Mouse (Mus musculus) heart, embryonic 14.5 days (tissue): Measurements from ENCODE around the gene Cib1. TPM values are rescaled to one million over a fixed set of nuclear protein-coding genes. Genes with fewer than 3 reads are reported as not detected.

Source experiments
- ATAC-seq: fragments of 200-750 bp; cut with Nextera tagmentation; 2 replicates; pipeline ENCODE4 v1.8.0; 2017; ENCODE audit warnings: low read depth, moderate TSS enrichment; ENCODE audit not compliant: insufficient number of reproducible peaks, insufficient read depth, low FRiP score
- H3K27ac ChIP-seq, 2 experiments: fragments of 200-500 bp in 1 of 2; fragments of 300-500 bp in 1 of 2; sonication (generic) in 1 of 2; replicated peaks in 1 of 2; 2 replicates each; pipeline ENCODE4 v1.5.1; 2012 to 2014; ENCODE audit warnings: low read depth in 2 of 2, low read length in 2 of 2, control low read depth in 1 of 2, mild to moderate bottlenecking in 1 of 2, mixed read lengths in 1 of 2; ENCODE audit not compliant: control insufficient read depth in 1 of 2, insufficient read depth in 1 of 2
- H3K27me3 ChIP-seq: fragments of 300-500 bp; sonication (generic); 2 replicates; pipeline ENCODE4 v1.6.1; 2014; ENCODE audit warnings: mild to moderate bottlenecking, low read length, control low read depth; ENCODE audit not compliant: control insufficient read depth, insufficient read depth
- H3K36me3 ChIP-seq: fragments of 300-500 bp; sonication (generic); 2 replicates; pipeline ENCODE4 v1.6.1; 2014; ENCODE audit warnings: mild to moderate bottlenecking, control low read depth, low read length, mixed read lengths; ENCODE audit not compliant: control insufficient read depth, insufficient read depth
- H3K4me1 ChIP-seq, 2 experiments: fragments of 200-500 bp in 1 of 2; fragments of 300-500 bp in 1 of 2; sonication (generic) in 1 of 2; 2 replicates each; pipeline ENCODE4 v1.6.1; 2012 to 2014; ENCODE audit warnings: low read length in 2 of 2, control low read depth in 1 of 2, mixed read lengths in 1 of 2; ENCODE audit not compliant: control insufficient read depth in 2 of 2, insufficient read depth in 2 of 2
- H3K4me2 ChIP-seq: fragments of 300-500 bp; sonication (generic); 2 replicates; pipeline ENCODE4 v1.6.1; 2014; ENCODE audit warnings: mild to moderate bottlenecking, low read length
- H3K4me3 ChIP-seq, 2 experiments: fragments of 200-500 bp in 1 of 2; fragments of 300-500 bp in 1 of 2; sonication (generic) in 1 of 2; 2 replicates each; pipeline ENCODE4 v1.5.1; 2012 to 2014; ENCODE audit warnings: low read length in 2 of 2, mild to moderate bottlenecking in 2 of 2, control low read depth in 1 of 2, low read depth in 1 of 2, moderate library complexity in 1 of 2; ENCODE audit not compliant: control insufficient read depth in 1 of 2, insufficient read depth in 1 of 2
- H3K9ac ChIP-seq: fragments of 300-500 bp; sonication (generic); 2 replicates; pipeline ENCODE4 v1.6.1; 2014; ENCODE audit warnings: mild to moderate bottlenecking, low read length
- H3K9me3 ChIP-seq: fragments of 300-500 bp; sonication (generic); 2 replicates; pipeline ENCODE4 v1.6.1; 2016; ENCODE audit warnings: low read length, control low read depth; ENCODE audit not compliant: control insufficient read depth
- WGBS: fragments of 180-500 bp; shearing (Covaris S2); extraction: QIAGEN DNeasy Blood & Tissue Kit; methylation state at CpG from one replicate; pipeline ENCODE4 v1.1.7; 2014; 5-methylcytosine and 5-hydroxymethylcytosine counted together
- polyA plus RNA-seq: library from polyadenylated mRNA; unstranded; fragments of >200 nt; fragmentation: Nextera tagmentation; extraction: Ambion mirVana; gene quantifications from 2 replicates; pipeline ENCODE4 v1.2.1, GENCODE M21; 2014

Cib1 gene
- polyA plus RNA-seq, 1 experiment from 2014 or later, result 56.1 TPM

GRCm38 (mm10) chr7:80252886-80253285 lies 20.3 kb upstream of the Cib1 start:
- 60% methylated on average over 11 of the region's 11 CpGs for WGBS
- Histone ChIP-seq H3K4me3 (no peak overlapping the region), H3K36me3 (no peaks in the 10 kb centered on the region), H3K4me1 (no peaks in the 10 kb centered on the region; a peak in 1 of 4 replicates), H3K4me2 (no peak overlapping the region), H3K9ac (no peak overlapping the region), H3K27me3 (no peaks in the 10 kb centered on the region), H3K27ac (no peak overlapping the region), H3K9me3 (no peaks in the 10 kb centered on the region)
- ATAC-seq, result no peak

GRCm38 (mm10) chr7:80252437-80252836 lies 19.8 kb upstream of the Cib1 start:
- H3K36me3 ChIP-seq, result no peaks in the 10 kb centered on the region

DNA sequence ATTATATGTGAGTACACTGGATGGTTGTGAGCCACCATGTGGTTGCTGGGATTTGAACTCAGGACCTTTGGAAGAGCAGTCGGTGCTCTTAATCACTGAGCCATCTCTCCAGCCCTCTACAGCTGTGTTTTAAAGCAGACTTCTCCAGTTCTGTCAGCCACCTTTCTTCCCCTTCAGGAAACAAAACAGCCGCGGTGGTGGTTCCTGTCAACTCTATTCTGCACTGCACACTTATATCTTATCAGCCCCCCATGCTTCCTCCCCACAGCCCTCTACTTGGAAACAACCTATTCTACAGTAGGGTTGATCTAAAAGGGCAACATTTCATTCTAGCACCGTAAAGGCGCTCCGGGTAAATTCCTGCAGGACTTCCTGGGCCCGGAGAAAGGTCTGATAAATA lies 14.2 kb upstream of the Cib1 start:
- Histone ChIP-seq H3K4me2 (peak overlapping the region; percentile 76), H3K36me3 (no peaks in the 10 kb centered on the region), H3K27ac (peak overlapping the region in 1 of 2 experiments; percentile 81; a peak in 3 of 4 replicates), H3K4me3 (peak overlapping the region in 1 of 2 experiments; percentile 61; a peak in 3 of 4 replicates), H3K4me1 (no peaks in the 10 kb centered on the region; a peak in 1 of 4 replicates), H3K9ac (peak overlapping the region; percentile 79), H3K9me3 (no peaks in the 10 kb centered on the region), H3K27me3 (no peaks in the 10 kb centered on the region)
- WGBS, result 24% methylated on average over 7 of the region's 7 CpGs
- ATAC-seq, result no peak; the same call in 1 of the 2 replicates

More at GRCm38 (mm10) chr7:80252437-80252836, 19.8 kb upstream of the Cib1 start:
- Histone ChIP-seq H3K27ac (no peak overlapping the region), H3K9ac (no peak overlapping the region), H3K4me1 (no peaks in the 10 kb centered on the region; a peak in 1 of 4 replicates), H3K27me3 (no peaks in the 10 kb centered on the region), H3K9me3 (no peaks in the 10 kb centered on the region), H3K4me2 (no peak overlapping the region), H3K4me3 (no peak overlapping the region)
- no peak for ATAC-seq
- WGBS, result 76% methylated on average over 7 of the region's 7 CpGs

DNA sequence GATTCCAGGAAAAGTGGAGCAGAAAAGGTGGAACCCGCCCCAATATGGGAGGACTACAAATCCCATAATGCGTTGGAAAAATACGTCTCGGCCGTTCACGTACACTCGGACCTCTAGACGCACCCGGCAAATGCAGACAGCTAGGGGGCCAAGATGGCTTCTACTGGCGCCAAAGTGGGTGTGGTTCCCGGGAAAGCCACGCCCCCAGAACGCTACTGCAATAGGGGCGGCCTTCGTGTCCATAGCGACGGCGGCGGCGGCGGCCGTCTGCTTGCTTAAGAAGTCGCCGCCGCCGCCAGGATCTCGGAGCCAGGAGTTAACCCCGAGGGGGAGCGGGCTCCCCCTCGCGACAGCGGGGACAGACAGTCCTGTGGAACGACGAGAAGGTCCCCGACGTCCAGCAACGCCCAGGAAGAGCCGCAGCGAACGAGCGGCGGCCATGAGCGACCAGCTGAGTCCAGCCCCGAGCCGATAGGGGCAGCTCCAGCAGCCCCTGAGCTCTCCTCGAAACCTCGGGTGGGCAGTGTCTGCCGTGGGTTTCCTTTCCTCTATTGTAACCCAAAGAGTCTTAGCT lies 13.6 kb upstream of the Cib1 start, which contains the start of gene Ttll13:
Gene Ttll13 (plus strand): TSS at position 229 of the 574 bp plus-strand sequence.
- under 1% methylated on average over 48 of the region's 48 CpGs for WGBS
- no peaks in the 10 kb centered on the region for H3K36me3 ChIP-seq
- peak within 1 kb of the TSS; percentile 61 to 76 for H3K4me3 ChIP-seq
- H3K9me3 ChIP-seq, result no peaks in the 10 kb centered on the region
- ATAC-seq, result peak; percentile 98
- H3K27me3 ChIP-seq, result no peaks in the 10 kb centered on the region
- peak within 1 kb of the TSS; percentile 81 to 87 for H3K27ac ChIP-seq
- peak within 1 kb of the TSS; percentile 79 for H3K9ac ChIP-seq
- H3K4me1 ChIP-seq, result no peaks in the 10 kb centered on the region; a peak in 1 of 4 replicates
- H3K4me2 ChIP-seq, result peak within 1 kb of the TSS; percentile 76

DNA sequence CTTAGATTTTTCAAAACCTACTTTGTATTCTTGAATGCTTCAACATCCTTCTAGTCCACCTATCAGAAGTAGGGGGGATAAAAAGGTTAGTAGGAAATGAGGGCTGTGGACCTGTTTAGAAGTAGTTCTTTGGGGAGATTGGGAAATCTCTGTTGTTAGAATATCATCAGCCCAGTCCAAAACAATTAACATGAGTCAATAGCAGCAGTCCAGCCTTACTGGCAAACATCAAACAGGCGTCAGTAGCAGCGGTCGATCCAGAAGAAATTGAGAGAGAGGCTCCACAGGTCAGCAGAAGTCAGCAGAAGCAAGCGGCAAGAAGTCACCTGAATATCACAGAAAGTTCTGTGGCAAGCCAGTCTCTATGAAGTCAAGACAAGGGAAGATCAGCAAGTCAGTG lies 12.2 kb upstream of the Cib1 start:
- H3K36me3 ChIP-seq, result peaks cover 10% of the 10 kb centered on the region; the same call in 1 of the 2 replicates
- H3K4me1 ChIP-seq, result no peaks in the 10 kb centered on the region; a peak in 1 of 4 replicates
- H3K4me2 ChIP-seq, result no peak overlapping the region
- H3K27me3 ChIP-seq, result no peaks in the 10 kb centered on the region
- H3K9ac ChIP-seq, result no peak overlapping the region
- no peak overlapping the region for H3K4me3 ChIP-seq
- ATAC-seq, result no peak
- 89% methylated on average over 4 of the region's 4 CpGs for WGBS
- H3K27ac ChIP-seq, result no peak overlapping the region
- no peaks in the 10 kb centered on the region for H3K9me3 ChIP-seq

DNA sequence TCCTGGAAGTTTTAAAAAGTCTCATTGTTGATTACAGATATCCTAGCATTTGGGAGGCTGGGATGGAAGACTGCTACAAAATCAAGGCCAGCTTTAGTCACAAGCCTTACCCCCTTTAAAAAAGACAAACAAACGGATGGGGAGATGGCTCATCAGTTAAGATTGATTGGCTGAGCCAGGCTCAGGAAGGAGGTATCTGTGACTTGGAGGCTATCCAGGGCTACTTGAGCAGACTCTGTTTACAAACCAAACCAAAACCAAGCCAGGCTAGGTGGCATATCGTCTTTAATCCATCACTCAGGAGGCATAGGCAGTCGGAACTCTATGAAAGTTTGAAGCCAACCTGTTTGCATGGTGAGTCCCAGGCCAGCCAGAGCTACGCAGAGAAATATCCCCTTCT lies 9.0 kb upstream of the Cib1 start:
- H3K4me1 ChIP-seq, result no peaks in the 10 kb centered on the region; a peak in 1 of 4 replicates
- no peak for ATAC-seq
- no peaks in the 10 kb centered on the region for H3K27me3 ChIP-seq
- no peaks in the 10 kb centered on the region for H3K9me3 ChIP-seq
- H3K27ac ChIP-seq, result no peak overlapping the region
- H3K9ac ChIP-seq, result no peak overlapping the region
- 81% methylated on average over 4 of the region's 4 CpGs for WGBS
- H3K36me3 ChIP-seq, result peaks cover 24% of the 10 kb centered on the region
- H3K4me2 ChIP-seq, result no peak overlapping the region
- H3K4me3 ChIP-seq, result no peak overlapping the region

- 88% methylated on average over 10 of the region's 10 CpGs for WGBS
- Histone ChIP-seq H3K27me3 (no peaks in the 10 kb centered on the region), H3K36me3 (peaks cover 24% of the 10 kb centered on the region), H3K27ac (no peak overlapping the region), H3K9ac (no peak overlapping the region), H3K4me2 (no peak overlapping the region), H3K4me3 (no peak overlapping the region), H3K4me1 (peaks cover 4 to 6% of the 10 kb centered on the region in 2 experiments), H3K9me3 (no peaks in the 10 kb centered on the region)
- ATAC-seq, result no peak
Observed at GRCm38 (mm10) chr7:80238542-80238941, 5.9 kb upstream of the Cib1 start.
